Mouse (Mus musculus) thymus, postnatal 14 days (tissue): ENCODE data around the gene Cdk5r2.

ENCODE experiments used
- DNase-seq: peaks from one replicate; pipeline ENCODE4 v3.0.0; 2021

Cdk5r2 gene

DNA sequence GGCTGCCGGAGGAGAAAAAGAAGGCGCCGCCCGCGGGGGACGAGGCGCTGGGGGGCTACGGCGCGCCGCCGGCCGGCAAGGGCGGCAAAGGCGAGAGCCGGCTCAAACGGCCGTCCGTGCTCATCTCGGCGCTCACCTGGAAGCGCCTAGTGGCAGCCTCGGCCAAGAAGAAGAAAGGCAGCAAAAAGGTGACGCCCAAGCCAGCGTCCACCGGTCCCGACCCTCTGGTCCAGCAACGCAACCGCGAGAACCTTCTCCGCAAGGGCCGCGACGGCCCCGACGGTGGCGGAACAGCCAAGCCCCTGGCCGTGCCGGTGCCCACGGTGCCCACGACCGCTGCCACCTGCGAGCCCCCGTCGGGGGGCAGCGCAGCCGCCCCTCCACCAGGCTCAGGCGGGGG, 422 bp downstream of the Cdk5r2 start:
- DNase-seq, result no peak

GRCm38 (mm10) chr1:74855651-74856438, 1.1 kb downstream of the Cdk5r2 start:
- DNase-seq, result peak; percentile 9

DNA sequence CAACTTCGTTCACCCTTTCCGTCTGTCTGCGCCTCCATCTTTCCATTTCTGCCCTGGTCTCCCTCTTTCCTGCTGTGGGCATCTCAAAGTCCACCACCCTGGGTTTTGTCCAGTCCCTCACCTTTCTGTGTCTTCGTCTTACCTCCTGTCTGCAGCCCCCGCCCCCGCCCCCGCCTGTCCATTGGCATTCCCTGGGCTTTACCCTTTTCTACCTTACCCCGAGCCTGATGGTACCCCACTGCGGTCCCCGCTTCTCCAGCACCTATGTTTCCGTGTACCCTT, 1.6 kb downstream of the Cdk5r2 start:
- no peak for DNase-seq

GRCm38 (mm10) chr1:74856791-74857190, 2.1 kb downstream of the Cdk5r2 start:
- no peak for DNase-seq

DNA sequence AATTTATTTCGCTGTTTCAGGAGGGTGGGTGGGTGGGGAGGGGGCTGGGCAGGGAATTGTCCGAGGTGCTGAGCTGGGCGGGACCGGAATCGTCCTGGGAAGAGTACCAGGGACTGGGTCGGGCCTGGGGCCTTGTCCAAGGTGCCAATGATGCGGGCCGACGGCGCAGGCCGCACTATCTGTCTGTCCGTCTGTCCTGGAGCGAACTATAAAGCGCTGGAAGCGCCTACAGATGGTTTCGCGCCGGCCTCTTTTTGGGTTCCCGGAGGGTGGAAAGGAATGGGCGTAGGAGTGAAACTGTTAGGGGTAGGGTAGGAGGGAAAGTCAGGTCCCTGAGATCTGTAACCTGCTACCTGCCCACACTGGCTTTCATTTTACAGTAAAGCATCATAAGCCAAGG, 2.5 kb downstream of the Cdk5r2 start:
- DNase-seq, result no peak

DNA sequence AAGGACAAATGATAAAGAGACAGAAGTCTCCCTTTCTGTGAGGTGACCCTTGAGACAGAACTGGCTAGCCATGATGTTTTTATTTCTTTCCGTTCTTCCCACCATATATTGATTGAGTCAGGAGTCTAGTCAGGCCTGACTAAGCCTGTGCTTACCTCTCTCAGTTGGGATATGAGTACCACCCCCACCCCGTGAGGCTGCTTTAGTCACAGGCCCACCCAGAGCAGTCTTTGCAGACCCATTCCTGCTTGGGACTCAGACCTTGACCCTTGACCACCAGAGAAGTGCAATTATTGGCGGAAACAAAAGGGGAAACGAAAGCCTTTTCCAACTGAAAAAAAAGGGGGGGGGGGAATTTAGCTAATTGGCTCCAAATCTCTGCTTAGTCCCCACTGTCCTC, 2.9 kb downstream of the Cdk5r2 start:
- DNase-seq, result no peak

- peak; percentile 31 for DNase-seq
Observed at GRCm38 (mm10) chr1:74858171-74858719, 3.5 kb downstream of the Cdk5r2 start.

DNA sequence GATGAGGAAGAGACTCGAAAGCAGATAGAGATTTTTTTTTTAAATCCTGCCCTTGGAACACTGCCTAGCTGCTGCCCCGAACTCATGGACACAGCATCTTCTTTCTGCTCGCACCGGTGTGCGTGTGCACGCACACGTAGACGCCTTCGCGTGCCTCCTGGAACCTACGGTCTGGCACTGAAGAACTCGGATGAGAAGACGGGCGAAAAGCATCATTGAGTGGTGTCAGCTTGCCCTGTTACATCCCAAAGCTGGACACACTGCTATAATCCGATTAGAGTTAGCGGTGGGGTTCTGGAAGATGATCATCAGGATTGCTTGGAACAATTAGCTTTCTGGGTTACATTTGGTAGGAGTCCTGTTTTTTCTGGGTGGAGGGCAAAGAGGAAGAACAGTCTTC, 4.1 kb downstream of the Cdk5r2 start:
- DNase-seq, result no peak

GRCm38 (mm10) chr1:74859223-74859984, 4.7 kb downstream of the Cdk5r2 start:
- no peak for DNase-seq

- DNase-seq, result no peak
Observed at GRCm38 (mm10) chr1:74861783-74862182, 7.0 kb downstream of the Cdk5r2 start.

DNA sequence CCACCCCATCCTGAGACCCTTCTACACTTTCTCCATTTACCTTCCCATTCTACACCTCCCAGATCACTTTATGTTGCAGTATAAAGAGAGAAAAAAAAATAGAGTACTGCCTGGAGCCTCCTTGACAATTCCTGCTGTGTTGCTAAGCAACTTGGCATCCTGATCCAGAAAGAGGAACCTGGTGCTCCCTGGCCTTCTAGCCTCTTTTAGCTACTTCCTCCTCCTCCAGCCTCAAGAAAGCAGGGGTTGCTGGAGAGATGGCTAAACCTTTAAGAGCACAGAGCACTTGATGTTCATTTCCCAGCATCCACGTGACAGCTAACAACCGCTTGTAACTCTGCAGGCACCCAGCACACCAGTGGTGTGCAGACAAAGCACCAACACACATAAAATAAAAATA, 17.5 kb downstream of the Cdk5r2 start:
- no peak for DNase-seq

GRCm38 (mm10) chr1:74877199-74877598, 22.5 kb downstream of the Cdk5r2 start:
- no peak for DNase-seq

GRCm38 (mm10) chr1:74880785-74881360, 26.1 kb downstream of the Cdk5r2 start:
- DNase-seq, result peak; percentile 43

DNA sequence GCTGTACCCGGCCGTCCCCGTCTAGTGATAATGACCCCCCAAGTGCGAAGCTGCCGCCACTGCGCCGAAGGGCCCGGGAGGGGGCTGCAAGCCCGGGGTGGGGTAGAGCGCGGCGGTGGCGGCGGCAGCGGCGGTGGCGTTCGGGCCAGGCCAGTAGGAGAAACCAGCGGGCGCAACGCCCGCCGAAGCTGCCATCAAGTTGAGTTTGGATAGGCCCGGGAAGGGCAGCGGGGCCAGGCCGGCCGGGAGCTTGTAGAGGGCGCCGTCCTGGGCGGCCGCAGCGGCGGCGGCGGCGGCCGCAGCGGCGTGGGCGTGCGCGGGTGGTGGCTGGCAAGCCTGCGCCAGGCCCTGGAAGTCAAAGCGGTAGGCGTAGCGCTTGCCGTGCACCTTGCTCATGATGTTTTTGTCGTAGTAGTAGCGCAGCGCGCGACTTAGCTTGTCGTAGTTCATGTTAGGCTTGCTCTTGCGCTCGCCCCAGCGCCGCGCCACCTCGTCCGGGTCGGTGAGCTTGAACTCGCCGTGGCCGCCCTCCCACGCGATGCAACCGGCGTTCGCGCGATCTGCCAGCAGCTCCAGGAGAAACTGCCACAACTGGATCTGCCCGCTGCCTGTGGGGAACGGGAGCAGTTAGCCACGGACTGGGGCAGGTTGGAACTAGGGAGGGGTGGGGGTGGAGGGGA, 27.5 kb downstream of the Cdk5r2 start:
- no peak for DNase-seq

GRCm38 (mm10) chr1:74882828-74883227, 28.1 kb downstream of the Cdk5r2 start:
- no peak for DNase-seq

GRCm38 (mm10) chr1:74883441-74883840, 28.7 kb downstream of the Cdk5r2 start:
- DNase-seq, result no peak

- no peak for DNase-seq
Observed at GRCm38 (mm10) chr1:74884196-74885141, 29.7 kb downstream of the Cdk5r2 start.

- DNase-seq, result no peak
Observed at GRCm38 (mm10) chr1:74885369-74886042, 30.8 kb downstream of the Cdk5r2 start, which contains the start of gene Fev. Gene Fev (minus strand): TSS chr1:74885419.

- peak; percentile 26 for DNase-seq
Observed at GRCm38 (mm10) chr1:74891513-74891912, 36.8 kb downstream of the Cdk5r2 start.

DNA sequence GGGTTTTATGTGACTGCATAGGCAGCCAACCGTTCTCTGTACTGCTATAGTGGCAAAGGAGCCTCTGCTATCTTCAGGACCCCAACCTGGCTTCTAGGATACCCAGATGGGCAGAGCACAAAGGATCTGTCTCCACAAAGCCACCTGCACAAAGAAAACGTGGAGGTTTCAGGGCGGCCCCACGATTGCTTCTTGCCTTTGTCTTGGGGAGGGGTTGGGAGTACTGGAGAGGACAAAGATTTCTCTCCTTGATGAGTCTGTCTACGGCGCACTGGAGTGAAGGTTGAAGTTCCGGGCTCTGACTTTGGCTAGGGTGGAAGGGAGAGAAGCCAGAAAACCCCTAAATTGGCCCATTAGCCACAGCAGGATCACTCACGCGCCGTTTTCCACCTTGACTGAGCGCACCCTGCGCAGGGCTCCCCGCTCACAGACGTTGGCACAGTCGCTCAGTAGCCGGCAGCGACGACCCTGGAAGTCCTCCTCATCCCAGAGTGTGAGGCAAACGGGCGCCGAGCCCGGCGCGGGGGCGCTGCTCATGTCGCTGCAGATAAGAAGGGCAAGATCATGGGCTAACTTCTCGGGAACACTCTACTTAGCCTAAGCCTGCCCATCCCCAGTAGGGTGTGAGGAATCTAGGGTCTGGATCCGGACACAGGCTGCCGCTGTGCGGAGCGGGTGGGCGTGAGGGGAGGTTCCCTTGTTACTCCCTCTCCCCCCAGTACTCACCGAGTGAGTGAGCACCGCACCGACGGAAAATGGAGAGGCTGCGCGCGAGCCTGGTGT, 37.8 kb downstream of the Cdk5r2 start:
- DNase-seq, result no peak
